Mouse (Mus musculus): ENCODE measurements around the gene Rere. TPM values are rescaled to one million over a fixed set of nuclear protein-coding genes. Genes with fewer than 3 reads are reported as not detected.

Rere gene
- polyA plus RNA-seq, 1 experiment: 3.5 TPM

- H3K27me3 ChIP-seq (ENCODE audit: control insufficient read depth): no peaks in the 10 kb centered on the region
- H3K9me3 ChIP-seq (ENCODE audit: control insufficient read depth, low read length): no peaks in the 10 kb centered on the region
- peaks cover 10% of the 10 kb centered on the region for H3K4me1 ChIP-seq (ENCODE audit: control insufficient read depth)
- no peaks in the 10 kb centered on the region for H3K36me3 ChIP-seq (ENCODE audit: control insufficient read depth)
- H3K4me3 ChIP-seq (replicated peaks): no peak overlapping the region
- TF ChIP-seq GATA1 (IDR thresholded peaks at IDR 0.05; ENCODE audit: low read length) (no peak), TAL1 (IDR thresholded peaks at IDR 0.05; ENCODE audit: low read length) (no peak)
Observed at GRCm38 (mm10) chr4:150379772-150380171, 98.3 kb downstream of the Rere start.

DNA sequence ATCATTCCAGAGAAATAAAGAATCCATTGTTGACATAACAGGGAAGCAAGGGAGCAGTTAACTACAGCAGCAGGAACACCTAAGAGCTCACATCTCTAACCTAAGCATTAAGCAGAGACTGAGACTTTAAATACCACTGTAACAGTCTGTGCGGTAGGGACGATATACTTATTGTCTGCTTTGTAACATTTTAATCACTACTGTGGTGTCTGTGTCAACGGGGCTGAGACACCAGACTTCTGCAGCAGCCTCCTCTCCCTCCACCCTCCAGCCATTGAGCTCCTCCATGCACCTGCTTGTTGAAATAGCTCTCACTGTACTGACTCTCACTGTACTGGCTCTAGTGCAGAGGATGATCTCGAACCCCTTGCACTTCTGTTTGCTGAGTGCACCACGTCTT is 98.8 kb downstream of the Rere start:
- no peaks in the 10 kb centered on the region for H3K9me3 ChIP-seq (ENCODE audit: control insufficient read depth, low read length)
- no peak overlapping the region for H3K4me3 ChIP-seq (replicated peaks)
- H3K36me3 ChIP-seq (ENCODE audit: control insufficient read depth): no peaks in the 10 kb centered on the region
- no peaks in the 10 kb centered on the region for H3K27me3 ChIP-seq (ENCODE audit: control insufficient read depth)
- peaks cover 7% of the 10 kb centered on the region for H3K4me1 ChIP-seq (ENCODE audit: control insufficient read depth)
- TF ChIP-seq TAL1 (IDR thresholded peaks at IDR 0.05; ENCODE audit: low read length): no peak
- no peak for TF ChIP-seq GATA1 (IDR thresholded peaks at IDR 0.05; ENCODE audit: low read length)

- Histone ChIP-seq H3K4me3 (replicated peaks) (no peak overlapping the region), H3K4me1 (ENCODE audit: control insufficient read depth) (peaks cover 2% of the 10 kb centered on the region), H3K9me3 (ENCODE audit: control insufficient read depth, low read length) (no peaks in the 10 kb centered on the region), H3K27me3 (ENCODE audit: control insufficient read depth) (no peaks in the 10 kb centered on the region), H3K36me3 (ENCODE audit: control insufficient read depth) (no peaks in the 10 kb centered on the region)
- TF ChIP-seq GATA1 (IDR thresholded peaks at IDR 0.05; ENCODE audit: low read length): no peak
- no peak for TF ChIP-seq TAL1 (IDR thresholded peaks at IDR 0.05; ENCODE audit: low read length)
Observed at GRCm38 (mm10) chr4:150382504-150382903, 101.1 kb downstream of the Rere start.

DNA sequence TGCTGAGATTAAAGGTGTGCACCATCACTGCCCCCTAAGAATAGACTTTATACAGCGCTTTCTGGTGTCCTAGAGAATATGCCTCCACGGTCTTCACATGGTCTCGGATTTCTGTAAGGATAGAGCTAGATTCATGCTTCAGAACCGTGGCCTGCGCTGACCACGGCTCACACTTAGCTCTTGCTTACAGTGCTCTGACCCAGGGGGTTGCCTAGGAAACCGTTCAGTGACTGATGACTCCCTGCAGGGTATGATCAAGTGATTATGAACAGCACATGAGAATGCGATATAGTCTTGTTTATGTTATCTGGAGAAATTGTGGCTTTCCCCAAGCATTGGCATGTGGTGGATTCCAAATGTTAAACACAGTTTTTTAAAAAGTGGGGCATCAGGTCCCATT is 103.0 kb downstream of the Rere start:
- no peaks in the 10 kb centered on the region for H3K36me3 ChIP-seq (ENCODE audit: control insufficient read depth)
- H3K4me1 ChIP-seq (ENCODE audit: control insufficient read depth): peaks cover 6% of the 10 kb centered on the region; the same call in 1 of the 2 replicates
- H3K9me3 ChIP-seq (ENCODE audit: control insufficient read depth, low read length): no peaks in the 10 kb centered on the region
- no peak for TF ChIP-seq TAL1 (IDR thresholded peaks at IDR 0.05; ENCODE audit: low read length)
- TF ChIP-seq GATA1 (IDR thresholded peaks at IDR 0.05; ENCODE audit: low read length): no peak
- no peaks in the 10 kb centered on the region for H3K27me3 ChIP-seq (ENCODE audit: control insufficient read depth)
- H3K4me3 ChIP-seq (replicated peaks): no peak overlapping the region

DNA sequence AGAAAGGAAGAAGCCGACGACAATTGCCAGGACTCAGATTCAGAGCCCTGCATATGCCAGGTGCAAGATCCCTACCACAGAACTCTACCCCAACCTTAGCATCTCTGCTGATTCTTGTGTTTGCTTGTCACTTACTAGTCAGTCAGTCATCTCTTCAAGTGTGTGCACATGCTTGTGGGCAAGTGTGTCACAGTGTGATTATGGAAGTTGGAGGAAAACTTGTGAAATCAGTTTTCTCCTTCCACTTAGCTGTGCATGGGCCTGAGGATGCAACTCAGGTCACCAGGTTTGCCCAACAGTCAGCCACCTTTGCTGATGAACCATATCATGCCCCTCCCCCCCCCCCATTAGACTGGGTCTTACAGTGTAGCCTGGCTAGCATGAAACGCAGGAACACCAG is 103.5 kb downstream of the Rere start:
- no peak overlapping the region for H3K4me3 ChIP-seq (replicated peaks)
- peaks cover 6% of the 10 kb centered on the region; the same call in 1 of the 2 replicates for H3K4me1 ChIP-seq (ENCODE audit: control insufficient read depth)
- TF ChIP-seq TAL1 (IDR thresholded peaks at IDR 0.05; ENCODE audit: low read length) (no peak), GATA1 (IDR thresholded peaks at IDR 0.05; ENCODE audit: low read length) (no peak)
- no peaks in the 10 kb centered on the region for H3K27me3 ChIP-seq (ENCODE audit: control insufficient read depth)
- H3K9me3 ChIP-seq (ENCODE audit: control insufficient read depth, low read length): no peaks in the 10 kb centered on the region
- no peaks in the 10 kb centered on the region for H3K36me3 ChIP-seq (ENCODE audit: control insufficient read depth)

- H3K36me3 ChIP-seq (ENCODE audit: control insufficient read depth): no peaks in the 10 kb centered on the region
- peaks cover 12% of the 10 kb centered on the region for H3K4me1 ChIP-seq (ENCODE audit: control insufficient read depth)
- H3K9me3 ChIP-seq (ENCODE audit: control insufficient read depth, low read length): no peaks in the 10 kb centered on the region
- TF ChIP-seq GATA1 (IDR thresholded peaks at IDR 0.05; ENCODE audit: low read length) (no peak), TAL1 (IDR thresholded peaks at IDR 0.05; ENCODE audit: low read length) (no peak)
- no peak overlapping the region for H3K4me3 ChIP-seq (replicated peaks)
- no peaks in the 10 kb centered on the region for H3K27me3 ChIP-seq (ENCODE audit: control insufficient read depth)
Observed at GRCm38 (mm10) chr4:150388518-150388917, 107.1 kb downstream of the Rere start.

GRCm38 (mm10) chr4:150393607-150394006 is 112.2 kb downstream of the Rere start:
- Histone ChIP-seq H3K4me1 (ENCODE audit: control insufficient read depth) (peaks cover 22% of the 10 kb centered on the region), H3K9me3 (ENCODE audit: control insufficient read depth, low read length) (no peaks in the 10 kb centered on the region), H3K27me3 (ENCODE audit: control insufficient read depth) (no peaks in the 10 kb centered on the region), H3K36me3 (ENCODE audit: control insufficient read depth) (no peaks in the 10 kb centered on the region), H3K4me3 (replicated peaks) (no peak overlapping the region)
- no peak for TF ChIP-seq TAL1 (IDR thresholded peaks at IDR 0.05; ENCODE audit: low read length)
- TF ChIP-seq GATA1 (IDR thresholded peaks at IDR 0.05; ENCODE audit: low read length): no peak

DNA sequence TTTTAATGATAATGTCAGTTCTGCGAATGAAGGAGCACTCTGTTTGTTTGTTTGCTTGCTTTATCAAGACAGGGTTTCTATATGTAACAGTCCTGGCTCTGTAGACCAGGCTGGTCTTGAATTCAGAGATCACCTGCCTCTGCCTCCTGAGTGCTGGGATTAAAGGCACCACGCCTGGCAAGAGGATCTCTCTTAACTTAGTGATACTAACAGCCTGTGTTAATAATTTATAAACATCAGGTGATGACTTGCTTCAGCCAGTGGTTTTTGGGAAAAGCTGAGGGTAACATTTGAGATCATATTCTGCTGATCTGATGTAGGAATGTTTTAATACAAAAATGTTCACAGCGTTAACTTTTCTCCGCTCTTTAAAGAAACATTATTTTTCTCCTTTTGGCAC is 112.6 kb downstream of the Rere start:
- TF ChIP-seq GATA1 (IDR thresholded peaks at IDR 0.05; ENCODE audit: low read length) (no peak), TAL1 (IDR thresholded peaks at IDR 0.05; ENCODE audit: low read length) (no peak)
- H3K4me1 ChIP-seq (ENCODE audit: control insufficient read depth): peaks cover 18% of the 10 kb centered on the region
- no peak overlapping the region for H3K4me3 ChIP-seq (replicated peaks)
- no peaks in the 10 kb centered on the region for H3K9me3 ChIP-seq (ENCODE audit: control insufficient read depth, low read length)
- no peaks in the 10 kb centered on the region for H3K36me3 ChIP-seq (ENCODE audit: control insufficient read depth)
- no peaks in the 10 kb centered on the region for H3K27me3 ChIP-seq (ENCODE audit: control insufficient read depth)

GRCm38 (mm10) chr4:150396339-150396738 is 114.9 kb downstream of the Rere start:
- Histone ChIP-seq H3K4me1 (ENCODE audit: control insufficient read depth) (peaks cover 17% of the 10 kb centered on the region), H3K9me3 (ENCODE audit: control insufficient read depth, low read length) (no peaks in the 10 kb centered on the region), H3K27me3 (ENCODE audit: control insufficient read depth) (no peaks in the 10 kb centered on the region), H3K36me3 (ENCODE audit: control insufficient read depth) (no peaks in the 10 kb centered on the region), H3K4me3 (replicated peaks) (no peak overlapping the region)
- TF ChIP-seq GATA1 (IDR thresholded peaks at IDR 0.05; ENCODE audit: low read length): no peak
- TF ChIP-seq TAL1 (IDR thresholded peaks at IDR 0.05; ENCODE audit: low read length): no peak

All from erythroblast, embryonic 14.5 days (primary cell).